15 mouse cellular contexts compared by ENCODE assay signal in the genomic region with DNA sequence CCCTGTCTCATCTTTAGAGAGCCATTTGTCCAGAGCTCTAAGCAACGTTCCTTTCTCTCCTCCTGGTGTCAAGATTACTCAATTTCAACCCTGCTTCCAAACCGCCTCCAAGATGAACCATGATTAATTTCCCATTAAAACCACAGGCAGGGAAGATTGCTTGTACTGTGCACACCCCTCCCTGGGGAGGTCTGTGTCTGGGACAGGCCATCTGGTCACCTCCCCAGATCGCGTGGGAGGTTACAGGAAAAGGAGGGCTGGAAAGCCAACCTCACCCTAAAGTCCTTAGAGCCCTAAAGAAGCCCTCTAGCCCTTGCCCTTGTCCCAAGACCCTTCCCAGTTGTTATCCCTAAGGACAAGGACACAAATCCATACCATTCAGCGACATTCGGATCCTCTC. TPM values are rescaled to one million over a fixed set of nuclear protein-coding genes. Genes with fewer than 3 reads are reported as not detected.
A peak's percentile ranks its signal among the peaks of the same experiment; 100 is the strongest.
DNase-seq lines count a peak whose midpoint lies in the region; ATAC-seq lines count a peak whose summit lies in the region.
"Had no signal": no experiment of that assay in that cellular context is flagged by ENCODE, and none has a peak within 500 bp of the region (broad histone marks: within the 10 kb centered on the region; RNA-seq: fewer than 3 reads in every experiment).

No protein-coding gene starts in this region.

- ATAC-seq in hindbrain, embryonic 12.5 days (ENCODE audit: low FRiP score), result peak; percentile 57
- no peak for ATAC-seq in hindbrain, embryonic 14.5 days (ENCODE audit: low FRiP score)
- no peak for ATAC-seq in liver, embryonic 11.5 days (replicated peaks; ENCODE audit: low FRiP score)

- no peaks in the 10 kb centered on the region for H3K36me3 ChIP-seq in hindbrain, embryonic 12.5 days
- H3K36me3 ChIP-seq in hindbrain, embryonic 14.5 days (replicated peaks; ENCODE audit: control insufficient read depth, insufficient read depth), result no peaks in the 10 kb centered on the region
- H3K36me3 ChIP-seq in liver, embryonic 11.5 days (ENCODE audit: control insufficient read depth, insufficient read depth, low read length), result no peaks in the 10 kb centered on the region
- H3K36me3 ChIP-seq: limb, embryonic 15.5 days had no signal

- H3K9ac ChIP-seq in hindbrain, embryonic 12.5 days, result no peak overlapping the region
- no peak overlapping the region for H3K9ac ChIP-seq in hindbrain, embryonic 14.5 days
- H3K9ac ChIP-seq in liver, embryonic 11.5 days (ENCODE audit: low read depth, low read length), result no peak overlapping the region
- H3K9ac ChIP-seq: limb, embryonic 15.5 days; midbrain, embryonic 12.5 days; neural tube, embryonic 12.5 days had no signal

- peak; percentile 71 to 75 for DNase-seq in cerebellum, adult 18-20 months
- no peak for DNase-seq in cerebellum, adult 11 months
- no peak for DNase-seq in hindbrain, embryonic 14.5 days (ENCODE audit: low spot score)
- DNase-seq in MN1 (ENCODE audit: low spot score), result peak; percentile 71
- DNase-seq in gonadal fat pad, adult 2 months (ENCODE audit: low read depth), result peak; percentile 70
- DNase-seq in T-cell, adult 2 months (ENCODE audit: low spot score), result no peak
- DNase-seq in liver, embryonic 11.5 days (ENCODE audit: low spot score), result no peak
- DNase-seq: adrenal gland, postnatal 25 days; layer of hippocampus, postnatal 36 days; retina, postnatal 1 day had no signal

- H3K4me3 ChIP-seq in hindbrain, embryonic 12.5 days, result no peak overlapping the region
- no peak overlapping the region for H3K4me3 ChIP-seq in hindbrain, embryonic 14.5 days (replicated peaks; ENCODE audit: low read length)
- H3K4me3 ChIP-seq in liver, embryonic 11.5 days (ENCODE audit: low read depth, low read length), result no peak overlapping the region
- H3K4me3 ChIP-seq: erythroblast, embryonic 14.5 days; limb, embryonic 15.5 days; midbrain, embryonic 12.5 days; neural tube, embryonic 12.5 days had no signal

- peaks cover 29% of the 10 kb centered on the region for H3K4me1 ChIP-seq in hindbrain, embryonic 12.5 days
- H3K4me1 ChIP-seq in hindbrain, embryonic 14.5 days (replicated peaks; ENCODE audit: control insufficient read depth, insufficient read depth, low read length), result peaks cover 15% of the 10 kb centered on the region; the same call in 1 of the 2 replicates
- H3K4me1 ChIP-seq in liver, embryonic 11.5 days (replicated peaks; ENCODE audit: control insufficient read depth, insufficient read depth, low read length), result no peaks in the 10 kb centered on the region; the same call in 1 of the 2 replicates

- no peaks in the 10 kb centered on the region for H3K27me3 ChIP-seq in hindbrain, embryonic 12.5 days
- no peaks in the 10 kb centered on the region for H3K27me3 ChIP-seq in hindbrain, embryonic 14.5 days (ENCODE audit: control insufficient read depth, insufficient read depth, low read length)
- H3K27me3 ChIP-seq in liver, embryonic 11.5 days (replicated peaks; ENCODE audit: control insufficient read depth, insufficient read depth, low read length), result no peaks in the 10 kb centered on the region
- H3K27me3 ChIP-seq: limb, embryonic 15.5 days; midbrain, embryonic 12.5 days; neural tube, embryonic 12.5 days had no signal

- H3K4me2 ChIP-seq in hindbrain, embryonic 12.5 days (replicated peaks), result no peak overlapping the region
- H3K4me2 ChIP-seq in hindbrain, embryonic 14.5 days (replicated peaks), result no peak overlapping the region
- no peak overlapping the region for H3K4me2 ChIP-seq in liver, embryonic 11.5 days
- H3K4me2 ChIP-seq: limb, embryonic 15.5 days; midbrain, embryonic 12.5 days; neural tube, embryonic 12.5 days had no signal

- 57% methylated on average over 6 of the region's 6 CpGs for WGBS in hindbrain, embryonic 12.5 days
- 47% methylated on average over 6 of the region's 6 CpGs for WGBS in hindbrain, embryonic 14.5 days
- 81% methylated on average over 6 of the region's 6 CpGs for WGBS in liver, embryonic 11.5 days

- no peaks in the 10 kb centered on the region for H3K9me3 ChIP-seq in hindbrain, embryonic 12.5 days (replicated peaks)
- no peaks in the 10 kb centered on the region for H3K9me3 ChIP-seq in hindbrain, embryonic 14.5 days (ENCODE audit: control insufficient read depth, low read length)
- H3K9me3 ChIP-seq in liver, embryonic 11.5 days (ENCODE audit: control insufficient read depth, low read length), result no peaks in the 10 kb centered on the region
- H3K9me3 ChIP-seq: limb, embryonic 15.5 days; midbrain, embryonic 12.5 days had no signal

- H3K27ac ChIP-seq in hindbrain, embryonic 12.5 days, result no peak overlapping the region
- H3K27ac ChIP-seq in hindbrain, embryonic 14.5 days, result no peak overlapping the region
- no peak overlapping the region for H3K27ac ChIP-seq in liver, embryonic 11.5 days (ENCODE audit: low read depth, low read length)
- H3K27ac ChIP-seq: limb, embryonic 15.5 days; midbrain, embryonic 12.5 days; neural tube, embryonic 12.5 days had no signal

RNA-seq across cellular contexts. Expression of a gene that starts 45.6 kb away (rescaled TPM):
- 47.1 and 53.1 TPM in 2 replicates for polyA plus RNA-seq in hindbrain, embryonic 12.5 days (2016; fragmentation: Nextera tagmentation; extraction: Ambion mirVana)
- polyA plus RNA-seq in hindbrain, embryonic 14.5 days (2014; fragmentation: Nextera tagmentation; extraction: Ambion mirVana), result 109 and 123 TPM in 2 replicates
- 0.19 and 0.26 TPM in 2 replicates for polyA plus RNA-seq in gonadal fat pad, adult 2 months (2012; rRNA removed)
- polyA plus RNA-seq in liver, embryonic 11.5 days (2014; fragmentation: Nextera tagmentation; extraction: Ambion mirVana), result 0.88 and 1.5 TPM in 2 replicates

Comparison
In these comparisons a context has a peak if more than half of its experiments do, and no peak if none do; other contexts are left out.
1. DNase-seq: peak in cerebellum, adult 18-20 months (2 of 2), MN1 (single experiment) and gonadal fat pad, adult 2 months (single experiment); none in cerebellum, adult 11 months (single experiment), hindbrain, embryonic 14.5 days (single experiment), T-cell, adult 2 months (single experiment) and liver, embryonic 11.5 days (single experiment).
2. RNA of a gene that starts 45.6 kb away (polyA plus RNA-seq): 109 to 123 TPM in hindbrain, embryonic 14.5 days and 47.1 to 53.1 TPM in hindbrain, embryonic 12.5 days; 0.88 to 1.5 TPM in liver, embryonic 11.5 days and 0.19 to 0.26 TPM in gonadal fat pad, adult 2 months; every median in the first group is over 10 times any median in the second.